Mouse (Mus musculus) G1E (cell line): Measurements from ENCODE around the gene Itih2. TPM values are rescaled to one million over a fixed set of nuclear protein-coding genes. Genes with fewer than 3 reads are reported as not detected.
A peak's percentile ranks its signal among the peaks of the same experiment; 100 is the strongest.

Source experiments
- ATAC-seq: 2 replicates; pipeline ENCODE4 v1.8.0; 2016; ENCODE audit warnings: mild to moderate bottlenecking; ENCODE audit not compliant: insufficient number of reproducible peaks, poor library complexity, low FRiP score, severe bottlenecking; ENCODE audit errors: extremely low read depth
- DNase-seq: peaks from one replicate; pipeline ENCODE4 v3.0.0; 2012; ENCODE audit warnings: low spot score
- H3K27me3 ChIP-seq: 2 replicates; pipeline ENCODE4 v1.6.1; 2012; ENCODE audit warnings: mild to moderate bottlenecking, low read length, inconsistent platforms; ENCODE audit not compliant: insufficient read depth
- H3K36me3 ChIP-seq: replicated peaks from 2 replicates; pipeline ENCODE3; 2012; ENCODE audit warnings: mild to moderate bottlenecking, inconsistent platforms
- H3K4me1 ChIP-seq: 2 replicates; pipeline ENCODE4 v1.6.1; 2012; ENCODE audit warnings: low read depth, low read length, inconsistent platforms, mixed read lengths; ENCODE audit not compliant: insufficient read depth
- H3K4me3 ChIP-seq: 2 replicates; pipeline ENCODE4 v1.5.1; 2012; ENCODE audit warnings: low read depth, mild to moderate bottlenecking, inconsistent platforms, low read length, moderate library complexity, mixed read lengths
- H3K9me3 ChIP-seq: replicated peaks from 2 replicates; pipeline ENCODE4 v1.6.1; 2012; ENCODE audit warnings: inconsistent platforms
- CTCF ChIP-seq: IDR thresholded peaks from 2 replicates; pipeline ENCODE4 v1.5.1; 2012; ENCODE audit warnings: low read depth, low read length, inconsistent platforms, mixed read lengths
- GATA1 ChIP-seq: IDR thresholded peaks from 2 replicates; pipeline ENCODE4 v1.6.1; 2012; ENCODE audit warnings: borderline replicate concordance, low read length, inconsistent platforms, mixed read lengths
- GATA2 ChIP-seq: IDR thresholded peaks from 2 replicates; pipeline ENCODE4 v1.6.1; 2012; ENCODE audit warnings: low read depth, low read length, inconsistent platforms, borderline replicate concordance
- POLR2AphosphoS5 ChIP-seq: IDR thresholded peaks from 2 replicates; pipeline ENCODE4 v1.6.1; 2012; ENCODE audit warnings: low read depth, low read length, inconsistent platforms; ENCODE audit not compliant: insufficient replicate concordance
- TAL1 ChIP-seq: conservative IDR thresholded peaks from 2 replicates; pipeline ENCODE4 v1.6.1; 2012; ENCODE audit warnings: low read depth, low read length, inconsistent platforms, mixed read lengths
- polyA plus RNA-seq: library from polyadenylated mRNA; stranded (reverse); fragments of >175 nt; gene quantifications from 2 replicates; pipeline ENCODE4 v1.2.3, GENCODE M21; 2012
- total RNA-seq, 2 experiments: library from RNA; stranded (forward) in 1 of 2; stranded (reverse) in 1 of 2; fragments of 200-1000 nt in 1 of 2; fragments of >200 nt in 1 of 2; fragmentation: Nextera tagmentation in 1 of 2; gene quantifications; 2 replicates each; pipeline ENCODE4 v1.2.3; 2014 to 2017

The Itih2 gene
- total and polyA plus RNA-seq, 3 experiments: 0.05 TPM; not detected in 2

GRCm38 (mm10) chr2:10157184-10157583 lies 26.0 kb upstream of the Itih2 start:
- TF ChIP-seq GATA1 (no peak), TAL1 (no peak), GATA2 (no peak), POLR2AphosphoS5 (no peak), CTCF (no peak)
- H3K4me3 ChIP-seq: no peak overlapping the region
- H3K36me3 ChIP-seq: no peaks in the 10 kb centered on the region
- H3K27me3 ChIP-seq: peaks cover 4% of the 10 kb centered on the region; the same call in 1 of the 2 replicates
- DNase-seq (no peak), ATAC-seq (no peak)
- H3K9me3 ChIP-seq: no peaks in the 10 kb centered on the region
- no peaks in the 10 kb centered on the region for H3K4me1 ChIP-seq

- no peaks in the 10 kb centered on the region for H3K36me3 ChIP-seq
- no peak within 1 kb of the TSS for H3K4me3 ChIP-seq
- ATAC-seq (no peak), DNase-seq (no peak)
- no peaks in the 10 kb centered on the region for H3K9me3 ChIP-seq
- H3K4me1 ChIP-seq: no peaks in the 10 kb centered on the region
- TF ChIP-seq TAL1 (no peak), GATA1 (no peak), CTCF (no peak), POLR2AphosphoS5 (no peak), GATA2 (no peak)
- peaks cover 6% of the 10 kb centered on the region; the same call in 1 of the 2 replicates for H3K27me3 ChIP-seq
Observed at GRCm38 (mm10) chr2:10153201-10154075, 22.2 kb upstream of the Itih2 start, which contains the start of gene Itih5. Gene Itih5, plus strand, starts transcription at chr2:10153571.

- no peaks in the 10 kb centered on the region for H3K36me3 ChIP-seq
- no peak for DNase-seq
- H3K4me1 ChIP-seq: no peaks in the 10 kb centered on the region
- TF ChIP-seq CTCF: no peak
- no peak for TF ChIP-seq TAL1
- no peak for TF ChIP-seq POLR2AphosphoS5
- H3K4me3 ChIP-seq: no peak overlapping the region
- H3K27me3 ChIP-seq: peaks cover 6% of the 10 kb centered on the region; the same call in 1 of the 2 replicates
- H3K9me3 ChIP-seq: no peaks in the 10 kb centered on the region
- ATAC-seq: no peak
Observed at GRCm38 (mm10) chr2:10152590-10152989, 21.4 kb upstream of the Itih2 start.

GRCm38 (mm10) chr2:10147176-10147575 lies 16.0 kb upstream of the Itih2 start:
- Histone ChIP-seq H3K9me3 (no peaks in the 10 kb centered on the region), H3K36me3 (no peaks in the 10 kb centered on the region), H3K4me1 (peaks cover 3% of the 10 kb centered on the region; the same call in 1 of the 2 replicates), H3K4me3 (no peak overlapping the region), H3K27me3 (peaks cover 5% of the 10 kb centered on the region; the same call in 1 of the 2 replicates)
- DNase-seq (no peak), ATAC-seq (no peak)
- TF ChIP-seq GATA1 (no peak), POLR2AphosphoS5 (no peak), GATA2 (no peak), TAL1 (no peak), CTCF (no peak)

GRCm38 (mm10) chr2:10145514-10145913 lies 14.3 kb upstream of the Itih2 start:
- Histone ChIP-seq H3K27me3 (peaks cover 5% of the 10 kb centered on the region; the same call in 1 of the 2 replicates), H3K4me1 (peaks cover 3% of the 10 kb centered on the region; the same call in 1 of the 2 replicates), H3K36me3 (no peaks in the 10 kb centered on the region), H3K9me3 (no peaks in the 10 kb centered on the region), H3K4me3 (no peak overlapping the region)
- DNase-seq (no peak), ATAC-seq (no peak)
- TF ChIP-seq TAL1: no peak
- no peak for TF ChIP-seq GATA1
- TF ChIP-seq CTCF: no peak
- TF ChIP-seq GATA2: no peak
- TF ChIP-seq POLR2AphosphoS5: no peak

- TF ChIP-seq POLR2AphosphoS5 (no peak), GATA1 (no peak), CTCF (no peak), TAL1 (no peak), GATA2 (no peak)
- Histone ChIP-seq H3K27me3 (peaks cover 9% of the 10 kb centered on the region; the same call in 1 of the 2 replicates), H3K4me3 (no peak overlapping the region), H3K36me3 (no peaks in the 10 kb centered on the region), H3K4me1 (peaks cover 3% of the 10 kb centered on the region; the same call in 1 of the 2 replicates), H3K9me3 (no peaks in the 10 kb centered on the region)
- ATAC-seq: peak; percentile 70
- DNase-seq: peak; percentile 11
Observed at GRCm38 (mm10) chr2:10142472-10143454, 11.6 kb upstream of the Itih2 start.
